Mouse (Mus musculus) stomach, embryonic 14.5 days (tissue): ENCODE results near the gene Gm21987. TPM values are rescaled to one million over a fixed set of nuclear protein-coding genes. Genes with fewer than 3 reads are reported as not detected.

Experiments used
- ATAC-seq: fragments of 200-750 bp; cut with Nextera tagmentation; 2 replicates; pipeline ENCODE4 v1.8.0; 2017; ENCODE audit warnings: low read depth, moderate TSS enrichment; ENCODE audit not compliant: insufficient number of reproducible peaks, insufficient read depth, low FRiP score
- H3K27ac ChIP-seq: fragments of 300-500 bp; sonication (generic); 2 replicates; pipeline ENCODE4 v1.5.1; 2014; ENCODE audit warnings: mild to moderate bottlenecking, low read length, moderate library complexity, mixed read lengths
- H3K27me3 ChIP-seq: fragments of 300-500 bp; sonication (generic); 2 replicates; pipeline ENCODE4 v1.6.1; 2014; ENCODE audit warnings: low read length, control low read depth, mixed read lengths; ENCODE audit not compliant: control insufficient read depth, insufficient read depth
- H3K36me3 ChIP-seq: fragments of 300-500 bp; sonication (generic); 2 replicates; pipeline ENCODE4 v1.6.1; 2014; ENCODE audit warnings: mild to moderate bottlenecking, control low read depth, low read length, moderate library complexity, mixed read lengths; ENCODE audit not compliant: control insufficient read depth, insufficient read depth
- H3K4me1 ChIP-seq: fragments of 300-500 bp; sonication (generic); 2 replicates; pipeline ENCODE4 v1.6.1; 2014; ENCODE audit warnings: low read length, control low read depth, mixed read lengths; ENCODE audit not compliant: control insufficient read depth, insufficient read depth
- H3K4me2 ChIP-seq: fragments of 300-500 bp; sonication (generic); replicated peaks from 2 replicates; pipeline ENCODE4 v1.6.1; 2014; ENCODE audit warnings: low read depth, low read length, control low read depth
- H3K4me3 ChIP-seq: fragments of 300-500 bp; sonication (generic); 2 replicates; pipeline ENCODE4 v1.5.1; 2014; ENCODE audit warnings: low read depth, low read length, control low read depth
- H3K9ac ChIP-seq: fragments of 300-500 bp; sonication (generic); replicated peaks from 2 replicates; pipeline ENCODE4 v1.6.1; 2014; ENCODE audit warnings: low read depth, mild to moderate bottlenecking, control low read depth, low read length, moderate library complexity, mixed read lengths
- H3K9me3 ChIP-seq: fragments of 300-500 bp; sonication (generic); 2 replicates; pipeline ENCODE4 v1.6.1; 2016; ENCODE audit warnings: low read depth, low read length, control low read depth; ENCODE audit not compliant: control insufficient read depth
- WGBS: fragments of 180-500 bp; shearing (Covaris S2); extraction: QIAGEN DNeasy Blood & Tissue Kit; methylation state at CpG from one replicate; pipeline ENCODE4 v1.1.7; 2014; 5-methylcytosine and 5-hydroxymethylcytosine counted together
- polyA plus RNA-seq: library from polyadenylated mRNA; unstranded; fragments of >200 nt; fragmentation: Nextera tagmentation; extraction: Ambion mirVana; gene quantifications from 2 replicates; pipeline ENCODE4 v1.2.1, GENCODE M21; 2014

Gene Gm21987
- polyA plus RNA-seq, 1 experiment from 2014 or later = not detected

GRCm38 (mm10) chr16:38407584-38407983 is 60.7 kb downstream of the Gm21987 start:
- ATAC-seq = no peak
- Histone ChIP-seq H3K36me3 (no peaks in the 10 kb centered on the region), H3K27me3 (no peaks in the 10 kb centered on the region), H3K4me3 (no peak overlapping the region), H3K4me1 (no peaks in the 10 kb centered on the region), H3K27ac (no peak overlapping the region), H3K9me3 (no peaks in the 10 kb centered on the region), H3K9ac (no peak overlapping the region), H3K4me2 (no peak overlapping the region)
- WGBS = 44% methylated on average over 5 of the region's 5 CpGs

GRCm38 (mm10) chr16:38408416-38408815 is 61.6 kb downstream of the Gm21987 start:
- Histone ChIP-seq H3K4me1 (no peaks in the 10 kb centered on the region), H3K4me3 (no peak overlapping the region), H3K27ac (no peak overlapping the region), H3K9ac (no peak overlapping the region), H3K4me2 (no peak overlapping the region), H3K36me3 (no peaks in the 10 kb centered on the region), H3K27me3 (no peaks in the 10 kb centered on the region), H3K9me3 (no peaks in the 10 kb centered on the region)
- ATAC-seq = no peak
- 94% methylated on average over 8 of the region's 8 CpGs for WGBS

Other genes with a start within 250 kb of the Gm21987 start
- gene Nr1i2, start 52.2 kb upstream of the Gm21987 start, polyA plus RNA-seq = 2.6 and 4.1 TPM in 2 replicates
- 0.18 TPM in 1 of 2 replicates, not detected in the other for gene Maats1, start 4.9 kb upstream of the Gm21987 start, polyA plus RNA-seq
- 135 and 147 TPM in 2 replicates for gene Cox17, start within 50 bp of the Gm21987 start, polyA plus RNA-seq
- 5.4 and 5.7 TPM in 2 replicates for gene Popdc2, start 15.2 kb downstream of the Gm21987 start, polyA plus RNA-seq
- gene Pla1a, start 86.1 kb downstream of the Gm21987 start, polyA plus RNA-seq = 0.71 TPM in 1 of 2 replicates, not detected in the other
- 92.3 and 93.6 TPM in 2 replicates for gene Adprh, start 105.7 kb downstream of the Gm21987 start, polyA plus RNA-seq
- gene Cd80, start 108.5 kb downstream of the Gm21987 start, polyA plus RNA-seq = 0.43 and 0.49 TPM in 2 replicates
- gene Timmdc1, start 175.6 kb downstream of the Gm21987 start, polyA plus RNA-seq = 23.8 and 25.5 TPM in 2 replicates
- 56.9 and 58.8 TPM in 2 replicates for gene Poglut1, start 203.2 kb downstream of the Gm21987 start, polyA plus RNA-seq
- 119 and 133 TPM in 2 replicates for gene Tmem39a, start 211.7 kb downstream of the Gm21987 start, polyA plus RNA-seq